In genomic region chr1:23920275-23920674, GRCm38 (mm10) we compare ENCODE assay signal across 8 mouse cellular contexts. TPM values are rescaled to one million over a fixed set of nuclear protein-coding genes. Genes with fewer than 3 reads are reported as not detected.
DNase-seq lines count a peak whose midpoint lies in the region; ATAC-seq and TF ChIP-seq lines count a peak whose summit lies in the region.

No protein-coding gene starts in this region.

- H3K9ac ChIP-seq in hindbrain, embryonic 12.5 days: no peak overlapping the region
- no peak overlapping the region for H3K9ac ChIP-seq in liver, adult 2 months (ENCODE audit: low read depth, low read length)

- no peaks in the 10 kb centered on the region for H3K27me3 ChIP-seq in G1E (ENCODE audit: insufficient read depth, low read length)
- no peaks in the 10 kb centered on the region for H3K27me3 ChIP-seq in embryonic facial prominence, embryonic 10.5 days (replicated peaks; ENCODE audit: low read depth, poor library complexity, severe bottlenecking)
- H3K27me3 ChIP-seq in hindbrain, embryonic 12.5 days: no peaks in the 10 kb centered on the region
- no peaks in the 10 kb centered on the region for H3K27me3 ChIP-seq in liver, adult 2 months (ENCODE audit: control insufficient read depth, insufficient read depth, low read length)

- peak overlapping the region; percentile 60; the same call in 1 of the 2 replicates for H3K4me3 ChIP-seq in G1E (ENCODE audit: low read depth, low read length)
- H3K4me3 ChIP-seq in embryonic facial prominence, embryonic 10.5 days: peak overlapping the region; percentile 29; the same call in 1 of the 2 replicates
- H3K4me3 ChIP-seq in hindbrain, embryonic 12.5 days: no peak overlapping the region
- H3K4me3 ChIP-seq in liver, adult 2 months (ENCODE audit: insufficient read depth, low read depth, low read length): no peak overlapping the region

- peaks cover 19% of the 10 kb centered on the region for H3K79me2 ChIP-seq in liver, adult 2 months (ENCODE audit: control insufficient read depth, insufficient read depth, low read length)

- TF ChIP-seq CTCF in G1E (IDR thresholded peaks at IDR 0.05; ENCODE audit: low read depth, low read length): no peak
- TF ChIP-seq CTCF in liver, adult 2 months (IDR thresholded peaks at IDR 0.05; ENCODE audit: low read depth, low read length): peak; percentile 27; the same call in 1 of the 2 replicates

- no peak for ATAC-seq in G1E (ENCODE audit: extremely low read depth, insufficient number of reproducible peaks, low FRiP score, poor library complexity, severe bottlenecking)
- ATAC-seq in hindbrain, embryonic 12.5 days (ENCODE audit: low FRiP score): no peak

- no peak for TF ChIP-seq POLR2A in liver, adult 2 months (IDR thresholded peaks at IDR 0.05; ENCODE audit: extremely low read depth, insufficient read depth, low read length)

- H3K4me2 ChIP-seq in hindbrain, embryonic 12.5 days (replicated peaks): peak overlapping the region; percentile 60

- 32% methylated on average over 2 of the region's 2 CpGs for WGBS in embryonic facial prominence, embryonic 10.5 days
- 29% methylated on average over 2 of the region's 2 CpGs for WGBS in hindbrain, embryonic 12.5 days
- 19% methylated on average over 2 of the region's 2 CpGs for WGBS in liver, adult 2 months

- peak; percentile 15 for DNase-seq in adrenal gland, postnatal 10 days
- DNase-seq in adrenal gland, adult 18-20 months (ENCODE audit: low spot score in 2 of 2): no peak
- peak; percentile 28 for DNase-seq in G1E (ENCODE audit: low spot score)
- peak; percentile 34 for DNase-seq in embryonic facial prominence, embryonic 10.5 days (ENCODE audit: low spot score)
- DNase-seq in liver, adult 2 months (ENCODE audit: extremely low read depth, low read depth, low spot score): no peak
- peak; percentile 41 for DNase-seq in retina, postnatal 1 day
- no peak for DNase-seq in spleen, adult 18-20 months

- peaks cover 3% of the 10 kb centered on the region; the same call in 1 of the 2 replicates for H3K9me3 ChIP-seq in G1E (replicated peaks)
- H3K9me3 ChIP-seq in embryonic facial prominence, embryonic 10.5 days: no peaks in the 10 kb centered on the region
- no peaks in the 10 kb centered on the region for H3K9me3 ChIP-seq in hindbrain, embryonic 12.5 days (replicated peaks)

- H3K36me3 ChIP-seq in G1E (replicated peaks): peaks cover 10% of the 10 kb centered on the region
- no peaks in the 10 kb centered on the region for H3K36me3 ChIP-seq in embryonic facial prominence, embryonic 10.5 days (replicated peaks)
- H3K36me3 ChIP-seq in hindbrain, embryonic 12.5 days: no peaks in the 10 kb centered on the region
- no peaks in the 10 kb centered on the region for H3K36me3 ChIP-seq in liver, adult 2 months (ENCODE audit: control insufficient read depth, insufficient read depth, low read length)

- peaks cover 73% of the 10 kb centered on the region for H3K4me1 ChIP-seq in G1E (ENCODE audit: insufficient read depth, low read depth, low read length)
- peaks cover 20% of the 10 kb centered on the region for H3K4me1 ChIP-seq in embryonic facial prominence, embryonic 10.5 days
- peaks cover 7% of the 10 kb centered on the region for H3K4me1 ChIP-seq in hindbrain, embryonic 12.5 days
- peaks cover 10% of the 10 kb centered on the region for H3K4me1 ChIP-seq in liver, adult 2 months (ENCODE audit: control insufficient read depth, insufficient read depth, low read length)

- no peak overlapping the region for H3K27ac ChIP-seq in embryonic facial prominence, embryonic 10.5 days (replicated peaks)
- H3K27ac ChIP-seq in hindbrain, embryonic 12.5 days: no peak overlapping the region
- H3K27ac ChIP-seq in liver, adult 2 months (replicated peaks; ENCODE audit: insufficient read depth, low read depth, low read length): no peak overlapping the region

RNA-seq across cellular contexts. Expression of gene Smap1, which starts 1.8 kb away (rescaled TPM):
- total RNA-seq in adrenal gland, postnatal 10 days (2021): 10 to 100 TPM; 72.0 to 72.7 TPM
- total RNA-seq in adrenal gland, adult 18-20 months (2021): 10 to 100 TPM; 55.6 to 60.1 TPM
- total RNA-seq in G1E (2014; fragmentation: Nextera tagmentation) (382 and 473 TPM in 2 replicates), G1E (2017) (80.9 and 98.0 TPM in 2 replicates)
- 34.7 and 37.6 TPM in 2 replicates for polyA plus RNA-seq in G1E (2012)
- 39.8 and 41.0 TPM in 2 replicates for polyA plus RNA-seq in embryonic facial prominence, embryonic 10.5 days (2016; fragmentation: Nextera tagmentation; extraction: Ambion mirVana)
- 75.9 and 78.3 TPM in 2 replicates for polyA plus RNA-seq in hindbrain, embryonic 12.5 days (2016; fragmentation: Nextera tagmentation; extraction: Ambion mirVana)
- 11.2 and 18.4 TPM in 2 replicates for total RNA-seq in liver, adult 2 months (2014; rRNA removed)
- polyA plus RNA-seq in liver, adult 2 months (2012; rRNA removed): 14.4 and 19.1 TPM in 2 replicates

Comparison
In these comparisons a context has a peak if more than half of its experiments do, and no peak if none do; other contexts are left out.
1. DNase-seq: peak in adrenal gland, postnatal 10 days (single experiment), G1E (single experiment), embryonic facial prominence, embryonic 10.5 days (single experiment) and retina, postnatal 1 day (single experiment); none in adrenal gland, adult 18-20 months (0 of 2), liver, adult 2 months (single experiment) and spleen, adult 18-20 months (0 of 2).
2. H3K4me3 ChIP-seq: peak in G1E (single experiment) and embryonic facial prominence, embryonic 10.5 days (single experiment); none in hindbrain, embryonic 12.5 days (single experiment) and liver, adult 2 months (single experiment).